Mouse (Mus musculus) kidney, postnatal 36 days (tissue): Measurements from ENCODE around the gene Olfr1137.

ENCODE experiments used
- DNase-seq, 2 experiments: peaks; one replicate each; pipeline ENCODE4 v3.0.0; 2021 to 2022; ENCODE audit warnings: mixed read lengths in 2 of 2

Gene Olfr1137

DNA sequence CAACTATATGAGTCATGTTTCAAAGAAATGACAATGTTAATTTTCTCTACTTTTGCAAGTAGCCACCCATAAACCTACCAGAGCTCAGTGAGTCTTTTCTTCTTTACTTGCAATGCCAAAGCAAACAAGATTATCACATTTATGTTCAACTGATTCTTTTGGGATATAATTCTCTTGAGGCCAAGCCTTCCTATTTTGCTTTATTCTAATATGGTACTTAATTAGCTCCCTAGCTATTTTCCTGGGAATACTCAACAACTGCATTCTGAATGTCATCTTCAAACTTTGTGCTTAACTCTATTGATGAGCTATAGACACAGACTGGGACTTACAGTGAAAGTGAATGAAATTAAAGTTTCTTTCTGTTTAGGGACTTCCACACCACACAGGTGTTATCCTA is at the start of gene Olfr1137:
Olfr1137 (minus strand) TSS at position 101 of the 400 bp plus-strand sequence.
- DNase-seq, result no peak

- DNase-seq, result no peak
These were observed 40.9 kb upstream of the Olfr1137 start, which contains the start of gene Olfr1141 for GRCm38 (mm10) chr2:87753891-87754290. Olfr1141 (minus strand) TSS chr2:87753991.

- no peak for DNase-seq
These were observed 30.5 kb upstream of the Olfr1137 start, which contains the start of gene Olfr1140 for GRCm38 (mm10) chr2:87743452-87743851. Olfr1140 (plus strand) TSS chr2:87743752.

GRCm38 (mm10) chr2:87739878-87740277 is 26.9 kb upstream of the Olfr1137 start, which contains the start of gene Olfr1138:
Olfr1138 (minus strand) TSS chr2:87739978.
- no peak for DNase-seq

DNA sequence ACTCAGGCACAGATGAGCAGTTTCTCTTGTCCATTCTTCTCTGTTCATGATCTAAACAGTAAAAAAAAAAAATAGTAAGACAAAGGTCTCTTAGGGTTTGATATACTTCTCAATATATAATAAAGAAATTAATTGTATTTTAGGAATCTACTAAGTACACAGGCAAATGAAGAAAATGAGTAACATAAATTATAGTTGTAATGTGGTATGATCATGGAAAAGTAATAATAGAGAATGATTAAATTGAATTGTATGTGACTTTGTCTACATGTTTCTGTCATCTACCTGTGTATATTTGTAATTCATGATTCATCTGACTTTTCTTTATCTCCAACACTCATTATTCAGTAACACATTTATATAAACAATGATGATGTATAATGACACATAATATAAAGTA is 19.1 kb downstream of the Olfr1137 start, which contains the start of gene Olfr1136:
Olfr1136 (minus strand) TSS at position 101 of the 400 bp plus-strand sequence.
- no peak for DNase-seq

- DNase-seq, result no peak
These were observed 39.4 kb downstream of the Olfr1137 start, which contains the start of gene Olfr1135 for GRCm38 (mm10) chr2:87673564-87673963. Olfr1135 (minus strand) TSS chr2:87673664.
